Mouse (Mus musculus) Patski (cell line): ENCODE measurements around the gene L2hgdh. TPM values are rescaled to one million over a fixed set of nuclear protein-coding genes. Genes with fewer than 3 reads are reported as not detected.

ENCODE experiments used
- ATAC-seq: fragments of 100-300 bp; one replicate; pipeline ENCODE4 v1.8.0; 2021
- CTCF ChIA-PET: fragments of 350-600 bp; sonication (Branson Sonifier 250); formaldehyde crosslinking; loops from one replicate; lab custom pipeline; 2022; ENCODE audit warnings: inconsistent platforms; lab: Charles Lee
- POLR2A ChIA-PET: fragments of 350-600 bp; sonication (Branson Sonifier 250); formaldehyde crosslinking; loops from one replicate; lab custom pipeline; 2022; ENCODE audit warnings: antibody characterized with exemption, inconsistent platforms; lab: Charles Lee
- DNase-seq: peaks from one replicate; pipeline ENCODE4 v3.0.0-alpha.2; 2011; ENCODE audit warnings: low read depth, low spot score
- H3K27me3 ChIP-seq: fragments of 371-371 bp; one replicate; pipeline ENCODE4 v1.5.1; 2021
- CTCF ChIP-seq: fragments of 100-300 bp; IDR thresholded peaks from one replicate; pipeline ENCODE4 v1.5.1; 2021
- in situ Hi-C: fragments of 300-500 bp; cut with MboI; formaldehyde crosslinking; loops from 3 replicates; pipeline ENCODE4 v1.11.1; 2018; ENCODE audit warnings: low pct_unique_long_range_greater_than_20kb, mixed read lengths
- polyA plus RNA-seq: library from polyadenylated mRNA; unstranded; gene quantifications from one replicate; pipeline ENCODE4 v1.2.3, GENCODE M21; 2021

Gene L2hgdh
- polyA plus RNA-seq, 1 experiment from 2014 or later, result 10.6 TPM

DNA sequence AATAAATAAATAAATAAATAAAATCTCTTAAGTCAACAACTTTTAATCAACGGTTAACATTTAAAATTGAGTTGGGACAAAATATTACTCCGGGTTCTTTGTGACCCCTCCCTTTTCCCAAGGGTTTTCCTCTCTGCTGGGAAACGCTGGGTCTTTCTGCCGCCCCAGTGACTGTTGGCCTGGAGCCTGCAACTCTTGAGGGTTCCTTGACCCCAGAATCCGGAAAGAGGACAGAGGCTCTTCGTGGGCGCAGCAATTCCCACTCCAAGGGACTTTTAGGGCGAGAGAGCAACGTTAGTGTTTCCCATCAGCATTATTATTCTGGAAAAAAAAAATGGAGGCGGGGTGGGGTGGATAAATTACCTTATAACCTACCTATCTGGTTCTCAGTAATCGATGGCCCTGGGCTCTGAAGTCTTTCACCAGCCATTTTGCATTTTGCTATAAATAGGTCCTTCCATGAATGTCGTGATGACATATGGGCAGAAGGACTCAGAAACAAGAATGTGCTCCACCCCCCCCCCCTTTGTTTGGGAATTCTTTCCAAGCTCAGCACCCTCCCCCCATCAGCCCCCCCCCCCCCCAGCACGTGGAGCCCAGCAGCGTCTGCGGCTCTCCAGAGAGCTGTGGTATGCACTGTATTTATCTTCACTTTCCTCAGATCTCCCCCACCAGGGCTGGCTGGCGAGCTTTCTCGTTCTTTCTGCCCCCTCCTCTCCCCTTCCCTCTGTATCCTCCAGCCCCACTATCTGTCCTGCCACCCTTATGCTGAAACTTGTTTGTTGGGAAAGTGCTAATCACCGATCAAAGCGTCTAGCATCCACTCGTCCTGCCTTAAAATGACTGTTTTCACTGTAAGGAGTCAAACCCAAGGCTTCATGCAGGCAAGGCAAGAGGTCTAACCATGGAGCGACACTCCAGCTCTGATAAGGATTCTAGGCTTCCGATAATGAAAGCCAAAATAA lies 33.8 kb upstream of the L2hgdh start:
- no peak for ATAC-seq
- no peak for TF ChIP-seq CTCF
- DNase-seq, result no peak
- in situ Hi-C loops, result loop anchor here (5.0 kb wide), 1 partner anchor 129 kb away; no protein-coding TSS in a partner anchor
- POLR2A ChIA-PET, result interaction anchor here (0.6 to 1.1 kb wide), 3 partner anchors 9 to 134 kb away, joined by 3 to 4 read pairs (median 3); partner anchors contain the start of genes Atl1 and Map4k5
- H3K27me3 ChIP-seq, result no peaks in the 10 kb centered on the region
- CTCF ChIA-PET, result interaction anchor here (0.6 to 1.6 kb wide), 11 partner anchors 10 to 147 kb away, joined by 3 to 4 read pairs (median 3); no protein-coding TSS in a partner anchor

DNA sequence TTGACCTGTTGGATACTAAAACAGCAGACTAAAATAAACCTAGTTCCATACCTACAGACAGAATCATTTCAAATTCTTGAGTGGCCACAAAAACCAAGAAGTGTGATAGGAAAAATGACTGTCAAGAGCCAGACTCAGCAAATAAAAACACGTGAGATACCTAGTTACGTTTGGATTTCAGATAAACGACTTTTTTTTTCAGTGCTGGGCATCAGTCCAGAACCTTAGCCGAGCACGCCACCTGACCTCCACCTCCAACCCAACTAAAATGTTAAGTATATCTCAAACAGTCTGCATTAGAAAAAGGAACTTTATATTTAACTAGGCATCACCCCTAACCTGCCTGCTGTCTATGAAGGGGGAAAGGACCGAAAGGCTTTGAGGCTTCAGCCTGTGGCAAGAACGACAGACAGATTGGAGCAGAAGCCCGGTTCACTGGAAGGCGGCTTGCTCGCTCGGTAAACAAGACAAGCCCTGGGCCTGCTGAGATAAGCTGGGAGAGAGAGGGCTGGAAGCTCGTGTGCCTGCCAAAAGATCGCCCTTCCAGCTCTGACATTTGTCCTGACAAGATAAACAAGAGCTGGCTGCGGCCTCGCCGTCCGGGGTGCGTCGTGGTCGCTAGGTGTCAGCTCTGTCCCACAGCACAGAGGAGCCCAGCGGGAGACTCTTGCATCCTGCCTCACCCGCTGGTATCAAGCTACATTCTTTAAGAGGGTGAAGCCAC lies 32.9 kb upstream of the L2hgdh start:
- no peak for DNase-seq
- CTCF ChIA-PET, result interaction anchor here (0.6 to 1.6 kb wide), 10 partner anchors 11 to 148 kb away, joined by 3 to 4 read pairs (median 3); no protein-coding TSS in a partner anchor
- ATAC-seq, result peak; percentile 73
- POLR2A ChIA-PET, result interaction anchor here (1.1 kb wide), 1 partner anchor 135 kb away, joined by 3 read pairs; the partner anchor contains the start of genes Atl1 and Map4k5
- in situ Hi-C loops, result loop anchor here (5.0 kb wide), 1 partner anchor 130 kb away; no protein-coding TSS in a partner anchor
- H3K27me3 ChIP-seq, result no peaks in the 10 kb centered on the region
- TF ChIP-seq CTCF, result peak; percentile 96

DNA sequence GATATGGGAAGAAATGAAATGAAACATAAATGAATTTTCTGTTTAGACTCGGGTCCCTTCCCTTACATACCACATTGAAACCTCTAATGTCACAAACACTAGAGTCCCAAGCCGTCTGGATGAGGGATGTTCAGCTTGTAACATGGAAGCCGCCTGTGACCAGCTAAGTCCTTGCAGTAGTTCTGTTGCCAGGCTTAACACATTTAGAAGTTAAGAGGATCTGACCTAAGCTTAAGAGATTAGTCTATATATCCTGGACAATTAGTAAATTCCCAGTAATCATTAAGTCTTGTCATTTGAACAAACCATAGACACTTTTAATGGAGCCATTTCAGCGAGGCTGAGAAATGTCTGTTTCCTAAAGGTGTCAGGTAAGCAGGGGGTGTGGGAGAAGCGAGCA lies 31.3 kb upstream of the L2hgdh start:
- in situ Hi-C loops, result loop anchor here (5.0 kb wide), 1 partner anchor 131 kb away; no protein-coding TSS in a partner anchor
- H3K27me3 ChIP-seq, result no peaks in the 10 kb centered on the region
- CTCF ChIA-PET, result interaction anchor here (1.3 kb wide), 1 partner anchor 11 kb away, joined by 3 read pairs; no protein-coding TSS in a partner anchor
- no peak for ATAC-seq
- no peak for DNase-seq
- TF ChIP-seq CTCF, result no peak
- POLR2A ChIA-PET, result no interaction called here

DNA sequence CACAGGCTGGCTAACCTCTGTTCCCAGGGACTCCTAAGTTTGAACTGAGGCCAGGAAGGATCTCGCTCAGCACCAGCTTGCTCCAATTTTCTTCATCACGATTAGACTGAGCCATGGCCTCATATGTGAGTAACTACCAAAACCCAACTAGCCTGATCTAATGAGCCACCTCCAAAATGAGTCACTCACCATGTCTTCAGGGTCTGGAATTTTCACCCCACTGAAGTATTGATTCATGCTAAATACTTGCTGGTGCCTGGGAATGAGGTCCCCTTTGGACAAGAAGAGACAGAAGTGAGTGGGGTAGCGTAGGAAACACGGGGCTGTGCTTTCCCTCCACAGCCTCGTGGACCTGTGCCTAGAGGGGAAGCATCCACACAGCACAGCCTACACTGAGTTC lies 29.3 kb upstream of the L2hgdh start:
- TF ChIP-seq CTCF, result no peak
- ChIA-PET POLR2A (no interaction called here), CTCF (interaction anchor here (0.8 kb wide), 1 partner anchor 45 kb away, joined by 3 read pairs; no protein-coding TSS in a partner anchor)
- no peaks in the 10 kb centered on the region for H3K27me3 ChIP-seq
- in situ Hi-C loops, result no loop called here
- DNase-seq, result no peak
- ATAC-seq, result peak; percentile 26

DNA sequence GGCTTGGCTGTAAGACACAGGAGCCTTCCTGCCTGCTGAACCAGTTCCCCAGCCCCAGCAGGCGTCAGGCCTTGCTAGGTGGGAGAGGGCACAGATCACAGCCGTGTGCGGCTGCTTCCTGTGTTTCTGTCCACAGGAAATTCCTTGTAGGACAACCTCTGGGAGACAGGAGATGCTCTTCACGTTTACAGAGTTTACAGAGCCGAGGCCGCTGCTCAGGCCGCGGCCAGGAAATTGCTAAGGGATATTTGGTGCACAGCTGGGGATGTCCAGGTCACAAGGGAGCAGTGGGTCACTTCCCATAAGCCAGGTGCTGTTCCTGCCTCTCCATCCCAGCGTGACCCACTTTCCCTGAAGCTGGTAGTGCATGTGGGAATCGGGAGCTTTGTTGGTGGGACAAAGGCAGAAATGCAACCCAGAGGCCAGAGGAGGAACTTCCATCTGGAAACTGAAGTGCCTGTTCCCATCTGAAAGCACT lies 27.2 kb upstream of the L2hgdh start:
- DNase-seq (no peak), ATAC-seq (no peak)
- ChIA-PET POLR2A (no interaction called here), CTCF (no interaction called here)
- in situ Hi-C loops, result no loop called here
- no peaks in the 10 kb centered on the region for H3K27me3 ChIP-seq
- no peak for TF ChIP-seq CTCF

DNA sequence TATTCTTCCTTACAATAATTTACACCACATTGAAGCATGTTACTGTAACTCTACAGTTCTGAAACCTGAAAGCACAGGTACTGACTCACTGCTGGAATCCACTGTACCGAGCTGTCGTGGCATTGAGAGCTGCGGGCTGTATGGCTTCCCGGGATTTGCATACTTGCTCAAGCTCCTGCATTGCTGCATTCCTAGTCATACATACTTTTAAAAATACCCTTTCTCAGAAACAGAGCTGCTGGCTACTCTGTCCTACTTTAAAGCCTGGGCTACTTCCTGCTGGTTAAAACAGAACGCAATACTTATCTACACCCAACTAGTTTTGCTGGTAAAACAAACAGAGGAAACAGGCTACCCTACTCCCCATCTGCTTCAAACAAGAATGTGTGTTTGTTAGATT lies 19.5 kb upstream of the L2hgdh start:
- TF ChIP-seq CTCF, result no peak
- ATAC-seq (peak; percentile 76), DNase-seq (no peak)
- in situ Hi-C loops, result loop anchor here (10.0 to 25.0 kb wide), 2 partner anchors 311 to 693 kb away; no protein-coding TSS in a partner anchor
- H3K27me3 ChIP-seq, result no peaks in the 10 kb centered on the region
- CTCF ChIA-PET, result no interaction called here
- POLR2A ChIA-PET, result no interaction called here

DNA sequence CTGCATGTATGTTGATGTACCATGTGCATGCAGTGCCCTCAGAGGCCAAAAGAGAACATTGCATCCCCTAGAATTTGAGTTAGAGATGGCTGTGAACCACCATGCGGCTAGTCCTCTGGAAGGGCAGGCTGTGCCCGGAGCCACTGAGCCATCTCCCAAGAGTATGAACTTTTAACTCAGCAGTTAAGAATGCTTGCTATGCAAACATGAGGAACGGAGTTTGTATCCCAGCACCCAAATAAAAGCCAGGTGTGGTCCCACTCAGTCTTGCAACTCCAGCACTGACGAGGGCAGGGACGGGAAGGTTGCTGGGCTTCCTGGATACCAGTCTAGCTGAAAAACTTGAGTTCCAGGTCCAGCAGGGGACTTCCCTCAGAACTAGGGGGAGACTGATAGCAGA lies 17.3 kb upstream of the L2hgdh start:
- H3K27me3 ChIP-seq, result no peaks in the 10 kb centered on the region
- ATAC-seq (peak; percentile 51), DNase-seq (no peak)
- in situ Hi-C loops, result loop anchor here (10.0 to 25.0 kb wide), 2 partner anchors 313 to 695 kb away; no protein-coding TSS in a partner anchor
- ChIA-PET POLR2A (interaction anchor here (0.6 kb wide), 1 partner anchor 233 kb away, joined by 4 read pairs; no protein-coding TSS in a partner anchor), CTCF (no interaction called here)
- peak; percentile 35 for TF ChIP-seq CTCF

DNA sequence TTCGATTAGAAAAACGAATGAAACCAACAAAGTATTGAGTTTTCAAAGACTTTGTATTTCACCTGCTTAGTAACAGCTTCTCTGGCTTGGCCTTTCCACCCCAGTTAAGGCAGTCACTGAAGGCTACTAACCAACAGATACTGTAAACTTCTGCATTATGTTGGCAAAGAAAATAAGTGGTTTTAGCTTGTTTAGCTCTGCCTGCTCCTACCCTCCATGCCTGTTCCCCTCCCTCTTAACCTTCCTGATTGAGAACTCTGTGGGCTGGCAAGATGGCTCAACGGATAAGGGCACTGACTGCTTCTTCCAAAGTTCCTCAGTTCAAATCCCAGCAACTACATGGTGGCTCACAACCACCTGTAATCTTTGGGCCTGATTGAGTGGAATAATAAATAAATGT lies 9.2 kb upstream of the L2hgdh start:
- no peak for TF ChIP-seq CTCF
- DNase-seq, result no peak
- no peak for ATAC-seq
- ChIA-PET POLR2A (no interaction called here), CTCF (interaction anchor here (0.8 to 1.2 kb wide), 3 partner anchors 14 to 159 kb away, joined by 3 to 6 read pairs (median 3); partner anchors contain the start of gene Map4k5)
- in situ Hi-C loops, result loop anchor here (25.0 kb wide), 1 partner anchor 703 kb away; no protein-coding TSS in a partner anchor
- no peaks in the 10 kb centered on the region for H3K27me3 ChIP-seq

DNA sequence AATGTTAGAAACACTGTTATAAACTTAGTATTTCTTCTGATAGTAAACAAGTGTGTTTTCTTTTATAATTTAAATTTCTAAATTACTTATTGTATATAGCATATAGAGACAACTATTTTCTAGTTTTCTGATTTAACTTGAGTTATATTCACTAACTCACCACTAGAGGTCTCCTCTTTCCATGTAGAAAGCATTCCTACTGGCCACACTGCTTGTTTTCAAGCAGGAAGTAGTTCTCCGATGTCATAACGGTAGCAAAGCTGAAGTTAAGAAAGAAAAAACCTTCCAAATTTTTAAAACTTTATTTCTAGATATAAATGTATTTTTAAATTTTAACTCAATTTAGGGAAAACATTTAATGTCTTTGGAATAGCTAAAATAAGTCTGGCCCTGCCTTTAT lies 8.8 kb upstream of the L2hgdh start:
- DNase-seq (no peak), ATAC-seq (no peak)
- ChIA-PET CTCF (interaction anchor here (0.8 to 1.2 kb wide), 3 partner anchors 15 to 160 kb away, joined by 3 to 6 read pairs (median 3); partner anchors contain the start of gene Map4k5), POLR2A (no interaction called here)
- H3K27me3 ChIP-seq, result no peaks in the 10 kb centered on the region
- TF ChIP-seq CTCF, result peak; percentile 48
- in situ Hi-C loops, result loop anchor here (25.0 kb wide), 1 partner anchor 704 kb away; no protein-coding TSS in a partner anchor

DNA sequence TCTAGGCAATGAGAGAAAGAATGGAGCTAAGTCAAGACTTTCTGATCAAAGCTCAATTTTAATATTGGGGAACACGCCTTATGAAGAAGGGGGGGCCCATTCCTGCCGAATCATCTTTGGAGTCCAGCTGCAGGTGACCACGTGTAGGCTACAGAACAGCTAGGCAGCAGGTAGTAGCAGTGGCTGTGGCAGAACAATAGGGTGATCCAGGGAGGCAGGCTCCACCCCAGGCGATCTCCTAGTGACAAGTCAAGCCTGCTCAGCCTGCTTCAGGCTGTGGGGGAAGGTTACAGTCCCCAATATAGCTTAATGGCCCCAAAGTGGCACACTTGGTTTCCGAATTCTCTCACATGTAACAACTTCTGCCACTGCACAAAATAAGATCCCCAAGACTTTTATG lies 7.5 kb upstream of the L2hgdh start:
- no peak for DNase-seq
- CTCF ChIA-PET, result no interaction called here
- no peak for ATAC-seq
- in situ Hi-C loops, result loop anchor here (25.0 kb wide), 1 partner anchor 705 kb away; no protein-coding TSS in a partner anchor
- no peaks in the 10 kb centered on the region for H3K27me3 ChIP-seq
- POLR2A ChIA-PET, result no interaction called here
- TF ChIP-seq CTCF, result no peak
